Mouse (Mus musculus): ENCODE measurements around the gene Lrrc4.
A peak's percentile ranks its signal among the peaks of the same experiment; 100 is the strongest.

Lrrc4 gene

GRCm38 (mm10) chr6:28672388-28672787 lies 159.2 kb downstream of the Lrrc4 start:
- DNase-seq (ENCODE audit: low spot score in 2 of 2) = no peak

GRCm38 (mm10) chr6:28669251-28669650 lies 162.3 kb downstream of the Lrrc4 start:
- DNase-seq (ENCODE audit: low spot score in 2 of 2) = no peak

- DNase-seq (ENCODE audit: low spot score in 2 of 2) = no peak
These were observed 164.0 kb downstream of the Lrrc4 start for GRCm38 (mm10) chr6:28667586-28667985.

GRCm38 (mm10) chr6:28664716-28665115 lies 166.8 kb downstream of the Lrrc4 start:
- DNase-seq (ENCODE audit: low spot score in 2 of 2) = no peak

- no peak for DNase-seq (ENCODE audit: low spot score in 2 of 2)
These were observed 167.9 kb downstream of the Lrrc4 start for GRCm38 (mm10) chr6:28663670-28664069.

- no peak for DNase-seq (ENCODE audit: low spot score in 2 of 2)
These were observed 168.5 kb downstream of the Lrrc4 start for GRCm38 (mm10) chr6:28663004-28663403.

GRCm38 (mm10) chr6:28656511-28656910 lies 175.0 kb downstream of the Lrrc4 start:
- DNase-seq (ENCODE audit: low spot score in 2 of 2) = no peak

GRCm38 (mm10) chr6:28645231-28645630 lies 186.3 kb downstream of the Lrrc4 start:
- DNase-seq (ENCODE audit: low spot score in 2 of 2) = no peak

- DNase-seq (ENCODE audit: low spot score in 2 of 2) = no peak
These were observed 188.6 kb downstream of the Lrrc4 start for GRCm38 (mm10) chr6:28642909-28643308.

- no peak for DNase-seq (ENCODE audit: low spot score in 2 of 2)
These were observed 191.5 kb downstream of the Lrrc4 start for GRCm38 (mm10) chr6:28640088-28640487.

GRCm38 (mm10) chr6:28635531-28636348 lies 195.8 kb downstream of the Lrrc4 start:
- DNase-seq (ENCODE audit: low spot score in 2 of 2) = no peak

- DNase-seq (ENCODE audit: low spot score in 2 of 2) = no peak
These were observed 196.5 kb downstream of the Lrrc4 start for GRCm38 (mm10) chr6:28635092-28635491.

- DNase-seq (ENCODE audit: low spot score in 2 of 2) = no peak
These were observed 197.9 kb downstream of the Lrrc4 start for GRCm38 (mm10) chr6:28633656-28634055.

GRCm38 (mm10) chr6:28633120-28633519 lies 198.4 kb downstream of the Lrrc4 start:
- DNase-seq (ENCODE audit: low spot score in 2 of 2) = no peak

GRCm38 (mm10) chr6:28630926-28631325 lies 200.6 kb downstream of the Lrrc4 start:
- no peak for DNase-seq (ENCODE audit: low spot score in 2 of 2)

GRCm38 (mm10) chr6:28629866-28630265 lies 201.7 kb downstream of the Lrrc4 start:
- no peak for DNase-seq (ENCODE audit: low spot score in 2 of 2)

GRCm38 (mm10) chr6:28628408-28628807 lies 203.1 kb downstream of the Lrrc4 start:
- peak; percentile 55 to 67 for DNase-seq (ENCODE audit: low spot score in 2 of 2)

- DNase-seq (ENCODE audit: low spot score in 2 of 2) = no peak
These were observed 208.6 kb downstream of the Lrrc4 start for GRCm38 (mm10) chr6:28622963-28623362.

- DNase-seq (ENCODE audit: low spot score in 2 of 2) = no peak
These were observed 209.0 kb downstream of the Lrrc4 start for GRCm38 (mm10) chr6:28622522-28622921.

- DNase-seq (ENCODE audit: low spot score in 2 of 2) = no peak
These were observed 209.6 kb downstream of the Lrrc4 start for GRCm38 (mm10) chr6:28621961-28622360.

- DNase-seq (ENCODE audit: low spot score in 2 of 2) = no peak
These were observed 210.1 kb downstream of the Lrrc4 start for GRCm38 (mm10) chr6:28621431-28621830.

GRCm38 (mm10) chr6:28618751-28619153 lies 212.8 kb downstream of the Lrrc4 start:
- peak; percentile 31 to 71 for DNase-seq (ENCODE audit: low spot score in 2 of 2)

GRCm38 (mm10) chr6:28618299-28618698 lies 213.2 kb downstream of the Lrrc4 start:
- no peak for DNase-seq (ENCODE audit: low spot score in 2 of 2)

GRCm38 (mm10) chr6:28615966-28616365 lies 215.6 kb downstream of the Lrrc4 start:
- no peak for DNase-seq (ENCODE audit: low spot score in 2 of 2)

Data from spleen, postnatal 4 days (tissue).